Mouse (Mus musculus) stomach, postnatal 0 days (tissue): Measurements from ENCODE around the gene Agpat2.

Experiments used
- CTCF ChIP-seq: IDR thresholded peaks from 2 replicates; pipeline ENCODE4 v1.5.1; 2016; ENCODE audit warnings: antibody characterized with exemption, low read depth, mild to moderate bottlenecking, moderate library complexity
- EP300 ChIP-seq: optimal IDR thresholded peaks from 2 replicates; pipeline ENCODE3; 2016; ENCODE audit warnings: antibody characterized with exemption

- TF ChIP-seq CTCF, result no peak
- TF ChIP-seq EP300, result no peak
Measured at GRCm38 (mm10) chr2:26560506-26560905, 43.7 kb downstream of the Agpat2 start.
